In the genomic region with DNA sequence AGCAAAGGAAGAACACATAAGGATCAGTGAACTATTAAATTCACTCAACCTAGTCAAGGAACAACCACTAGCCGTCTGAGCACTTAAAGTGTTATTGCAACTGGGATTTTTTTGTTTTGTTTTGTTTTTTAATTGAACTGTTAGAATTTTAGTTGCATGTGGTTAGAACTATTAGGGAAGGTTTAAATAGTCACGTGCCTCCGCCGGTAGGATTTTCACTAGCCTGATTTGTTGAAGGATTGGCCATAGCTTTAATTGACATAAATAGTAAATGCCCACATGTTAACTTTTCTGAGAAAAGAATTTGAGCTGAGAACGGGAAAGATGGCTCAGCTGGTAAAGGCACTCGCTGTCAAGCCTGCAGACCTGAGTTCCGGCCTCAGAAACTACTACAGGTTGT, we compare ENCODE assay signal across 8 mouse cellular contexts. TPM values are rescaled to one million over a fixed set of nuclear protein-coding genes. Genes with fewer than 3 reads are reported as not detected.
DNase-seq lines count a peak whose midpoint lies in the region; ATAC-seq and TF ChIP-seq lines count a peak whose summit lies in the region.

No protein-coding gene starts in this region.

- no peak for DNase-seq in kidney, postnatal 4 days
- DNase-seq in embryonic facial prominence, embryonic 10.5 days (ENCODE audit: low spot score): no peak
- no peak for DNase-seq in hindbrain, postnatal 0 days (ENCODE audit: low spot score)
- DNase-seq in adrenal gland, postnatal 4 days (ENCODE audit: low spot score in 2 of 2): no peak
- DNase-seq in left cerebral cortex, postnatal 14 days (ENCODE audit: low spot score in 2 of 2): no peak
- no peak for DNase-seq in adrenal gland, adult 18-20 months (ENCODE audit: low spot score in 2 of 2)

- peak overlapping the region; percentile 57 for H3K4me2 ChIP-seq in kidney, embryonic 15.5 days
- peak overlapping the region; percentile 51 for H3K4me2 ChIP-seq in hindbrain, postnatal 0 days (ENCODE audit: low read depth, low read length)
- peak overlapping the region; percentile 67 for H3K4me2 ChIP-seq in midbrain, embryonic 16.5 days (ENCODE audit: low read length)

- peak overlapping the region; percentile 98 for H3K27ac ChIP-seq in kidney, embryonic 15.5 days
- no peak overlapping the region for H3K27ac ChIP-seq in embryonic facial prominence, embryonic 10.5 days (replicated peaks)
- no peak overlapping the region for H3K27ac ChIP-seq in hindbrain, postnatal 0 days
- peak overlapping the region; percentile 97 for H3K27ac ChIP-seq in midbrain, embryonic 16.5 days (ENCODE audit: low read length)

- WGBS in kidney, embryonic 15.5 days: 78% methylated on average over 7 of the region's 7 CpGs
- WGBS in embryonic facial prominence, embryonic 10.5 days: 79% methylated on average over 7 of the region's 7 CpGs
- 74% methylated on average over 7 of the region's 7 CpGs for WGBS in hindbrain, postnatal 0 days
- WGBS in midbrain, embryonic 16.5 days: 84% methylated on average over 7 of the region's 7 CpGs

- intact Hi-C loops in left cerebral cortex, postnatal 14 days (cut with DNase I): no loop called here

- peak; percentile 16 for ATAC-seq in kidney, embryonic 15.5 days (replicated peaks; ENCODE audit: low FRiP score)
- no peak for ATAC-seq in hindbrain, postnatal 0 days
- ATAC-seq in midbrain, embryonic 16.5 days: peak; percentile 22; the same call in 1 of the 2 replicates

- H3K9ac ChIP-seq in kidney, embryonic 15.5 days: peak overlapping the region; percentile 83; the same call in 1 of the 2 replicates
- no peak overlapping the region for H3K9ac ChIP-seq in hindbrain, postnatal 0 days (replicated peaks; ENCODE audit: low read length)
- H3K9ac ChIP-seq in midbrain, embryonic 16.5 days (ENCODE audit: low read depth, low read length): peak overlapping the region; percentile 83

- no peaks in the 10 kb centered on the region for H3K9me3 ChIP-seq in kidney, embryonic 15.5 days (replicated peaks)
- H3K9me3 ChIP-seq in embryonic facial prominence, embryonic 10.5 days: no peaks in the 10 kb centered on the region
- H3K9me3 ChIP-seq in hindbrain, postnatal 0 days (ENCODE audit: low read length): no peaks in the 10 kb centered on the region; the same call in 1 of the 2 replicates
- H3K9me3 ChIP-seq in midbrain, embryonic 16.5 days (replicated peaks; ENCODE audit: control insufficient read depth, low read length, poor library complexity, severe bottlenecking): 0 out of 2 replicates have a peak, but pooled peaks cover 2% of the 10 kb centered on the region

- H3K27me3 ChIP-seq in kidney, embryonic 15.5 days: no peaks in the 10 kb centered on the region
- no peaks in the 10 kb centered on the region for H3K27me3 ChIP-seq in embryonic facial prominence, embryonic 10.5 days (replicated peaks; ENCODE audit: low read depth, poor library complexity, severe bottlenecking)
- no peaks in the 10 kb centered on the region for H3K27me3 ChIP-seq in hindbrain, postnatal 0 days (ENCODE audit: insufficient read depth, low read length)
- no peaks in the 10 kb centered on the region for H3K27me3 ChIP-seq in midbrain, embryonic 16.5 days (ENCODE audit: control insufficient read depth, insufficient read depth, low read depth, low read length)

- H3K36me3 ChIP-seq in kidney, embryonic 15.5 days: peaks cover 34% of the 10 kb centered on the region
- H3K36me3 ChIP-seq in embryonic facial prominence, embryonic 10.5 days (replicated peaks): peaks cover 35% of the 10 kb centered on the region
- 0 out of 2 replicates have a peak, but pooled peaks cover 5% of the 10 kb centered on the region for H3K36me3 ChIP-seq in hindbrain, postnatal 0 days (ENCODE audit: insufficient read depth, low read length)
- no peaks in the 10 kb centered on the region; the same call in 1 of the 2 replicates for H3K36me3 ChIP-seq in midbrain, embryonic 16.5 days (ENCODE audit: control insufficient read depth, insufficient read depth, low read length)

- H3K4me1 ChIP-seq in kidney, embryonic 15.5 days: peaks cover 7% of the 10 kb centered on the region; the same call in 1 of the 2 replicates
- H3K4me1 ChIP-seq in embryonic facial prominence, embryonic 10.5 days: peaks cover 4% of the 10 kb centered on the region; the same call in 1 of the 2 replicates
- no peaks in the 10 kb centered on the region for H3K4me1 ChIP-seq in hindbrain, postnatal 0 days (ENCODE audit: insufficient read depth, low read length)
- no peaks in the 10 kb centered on the region for H3K4me1 ChIP-seq in midbrain, embryonic 16.5 days (ENCODE audit: control insufficient read depth, insufficient read depth, low read length)

- no peak for TF ChIP-seq CTCF in hindbrain, postnatal 0 days (IDR thresholded peaks at IDR 0.05; ENCODE audit: low read depth)

- peak overlapping the region; percentile 87 for H3K4me3 ChIP-seq in kidney, embryonic 15.5 days (replicated peaks)
- H3K4me3 ChIP-seq in embryonic facial prominence, embryonic 10.5 days: peak overlapping the region; percentile 75
- H3K4me3 ChIP-seq in hindbrain, postnatal 0 days (ENCODE audit: low read length): peak overlapping the region; percentile 72
- peak overlapping the region; percentile 88 for H3K4me3 ChIP-seq in midbrain, embryonic 16.5 days (ENCODE audit: low read depth, low read length)

RNA-seq across cellular contexts. Expression of gene N6amt1, which starts 0.8 kb away (rescaled TPM):
- polyA plus RNA-seq in kidney, embryonic 15.5 days (2015; fragmentation: Nextera tagmentation; extraction: Ambion mirVana): 28.4 and 29.5 TPM in 2 replicates
- 23.3 and 24.0 TPM in 2 replicates for polyA plus RNA-seq in embryonic facial prominence, embryonic 10.5 days (2016; fragmentation: Nextera tagmentation; extraction: Ambion mirVana)
- 7.8 and 10.0 TPM in 2 replicates for total RNA-seq in hindbrain, postnatal 0 days (2014; rRNA removed)
- polyA plus RNA-seq in hindbrain, postnatal 0 days (2015; fragmentation: Nextera tagmentation; extraction: Ambion mirVana): 33.8 and 34.6 TPM in 2 replicates
- polyA plus RNA-seq in midbrain, embryonic 16.5 days (2015; fragmentation: Nextera tagmentation; extraction: Ambion mirVana): 18.2 and 18.8 TPM in 2 replicates
- 10 to 100 TPM; 32.5 to 37.1 TPM for total RNA-seq in adrenal gland, postnatal 4 days (2021)
- total RNA-seq in left cerebral cortex, postnatal 14 days (2021): 10 to 100 TPM; 20.4 to 21.3 TPM
- total RNA-seq in adrenal gland, adult 18-20 months (2021): 10 to 100 TPM; 15.7 to 19.7 TPM

Comparison
In these comparisons a context has a peak if more than half of its experiments do, and no peak if none do; other contexts are left out.
1. H3K27ac ChIP-seq: peak in kidney, embryonic 15.5 days (single experiment) and midbrain, embryonic 16.5 days (single experiment); none in embryonic facial prominence, embryonic 10.5 days (single experiment) and hindbrain, postnatal 0 days (single experiment).
2. Peak in every context shown above with its lines, with median percentiles within 50 percentile points of each other: H3K4me2 ChIP-seq and H3K4me3 ChIP-seq.